Mouse (Mus musculus) kidney, adult 10 weeks (tissue): ENCODE measurements around the gene Olfr350. TPM values are rescaled to one million over a fixed set of nuclear protein-coding genes. Genes with fewer than 3 reads are reported as not detected.

Experiments
- polyA plus RNA-seq: library from polyadenylated mRNA; stranded (reverse); fragments of 350-450 nt; fragmentation: Illumina TruSeq; extraction: RNeasy Lipid Tissue Mini Kit (QIAGEN cat#74804); gene quantifications from one replicate; pipeline ENCODE4 v1.2.3, GENCODE M21; 2014; ENCODE audit warnings: low read depth, low replicate concordance

The Olfr350 gene
- polyA plus RNA-seq: not detected

GRCm38 (mm10) chr2:36846010-36846409, at the start of gene Olfr350:
Gene Olfr350, plus strand, starts transcription at chr2:36846310.

GRCm38 (mm10) chr2:36816932-36817331, 29.2 kb upstream of the Olfr350 start, which contains the start of gene Olfr3:
Gene Olfr3, minus strand, starts transcription at chr2:36817032.

DNA sequence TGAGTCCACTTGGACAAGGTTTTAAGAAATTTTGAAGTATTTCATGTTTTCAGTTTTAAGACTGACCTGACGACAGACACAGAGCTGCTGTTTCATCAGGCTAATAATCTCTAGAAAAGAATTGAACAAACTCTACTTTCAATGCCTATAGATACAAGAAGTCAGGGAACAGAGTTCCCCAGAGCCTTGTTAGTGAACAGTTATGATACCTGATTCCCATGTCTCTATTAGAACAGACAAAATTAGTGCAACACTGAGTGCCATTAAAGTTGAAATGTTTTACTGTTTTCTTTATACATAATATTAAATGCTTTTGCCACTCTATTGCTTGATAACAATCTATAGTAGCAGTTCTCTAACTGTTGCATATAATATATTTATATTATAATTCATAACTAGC, 16.4 kb downstream of the Olfr350 start, which contains the start of gene Olfr351:
Gene Olfr351 (minus strand): TSS at position 101 of the 400 bp plus-strand sequence.

GRCm38 (mm10) chr2:36868160-36868559, 22.1 kb downstream of the Olfr350 start, which contains the start of gene Olfr352:
Gene Olfr352, plus strand, starts transcription at chr2:36868460.

DNA sequence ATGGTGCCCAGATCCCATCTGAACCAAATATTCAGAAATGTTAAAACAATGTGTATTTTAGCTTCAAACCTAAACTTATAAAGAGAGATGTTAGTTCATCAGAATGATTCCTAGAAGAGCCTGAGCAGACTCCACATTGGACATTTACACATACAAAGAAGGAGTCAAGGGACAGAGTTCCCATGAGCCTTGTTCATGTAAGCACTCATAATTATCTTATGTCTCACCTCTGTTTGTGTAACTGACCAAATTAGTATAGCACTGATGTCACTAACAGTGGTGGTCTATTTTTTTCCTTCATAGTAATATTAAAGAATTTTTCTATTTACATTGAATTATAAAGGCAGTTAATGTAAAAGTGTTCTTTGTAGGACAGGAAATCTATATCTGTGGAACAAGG, 46.7 kb downstream of the Olfr350 start, which contains the start of gene Olfr353:
Gene Olfr353 (minus strand): TSS at position 101 of the 400 bp plus-strand sequence.

Other genes with a start within 250 kb of the Olfr350 start
- gene Olfr345, start 206.3 kb upstream of the Olfr350 start, polyA plus RNA-seq: not detected
- not detected for gene Olfr346, start 160.5 kb upstream of the Olfr350 start, polyA plus RNA-seq
- gene Olfr347, start 114.4 kb upstream of the Olfr350 start, polyA plus RNA-seq: not detected
- not detected for gene Olfr348, start 62.0 kb upstream of the Olfr350 start, polyA plus RNA-seq
- not detected for gene Olfr50, start 55.8 kb upstream of the Olfr350 start, polyA plus RNA-seq
- gene Olfr3, start 29.3 kb upstream of the Olfr350 start, polyA plus RNA-seq: not detected
- gene Olfr351, start 16.4 kb downstream of the Olfr350 start, polyA plus RNA-seq: not detected
- gene Olfr352, start 22.1 kb downstream of the Olfr350 start, polyA plus RNA-seq: not detected
- not detected for gene Olfr353, start 46.6 kb downstream of the Olfr350 start, polyA plus RNA-seq
- gene Olfr354, start 59.4 kb downstream of the Olfr350 start, polyA plus RNA-seq: not detected
- not detected for gene Olfr355, start 82.6 kb downstream of the Olfr350 start, polyA plus RNA-seq
- gene Olfr356, start 90.8 kb downstream of the Olfr350 start, polyA plus RNA-seq: not detected
- gene Olfr357, start 147.5 kb downstream of the Olfr350 start, polyA plus RNA-seq: not detected
- not detected for gene Olfr358, start 163.0 kb downstream of the Olfr350 start, polyA plus RNA-seq
- gene Olfr360, start 219.4 kb downstream of the Olfr350 start, polyA plus RNA-seq: not detected
- gene Olfr361, start 243.0 kb downstream of the Olfr350 start, polyA plus RNA-seq: not detected